Mouse (Mus musculus) heart, embryonic 11.5 days (tissue): ENCODE results near the gene Ttll5. TPM values are rescaled to one million over a fixed set of nuclear protein-coding genes. Genes with fewer than 3 reads are reported as not detected.
A peak's percentile ranks its signal among the peaks of the same experiment; 100 is the strongest.

Experiments used
- ATAC-seq: fragments of 200-750 bp; cut with Nextera tagmentation; replicated peaks from 2 replicates; pipeline ENCODE4 v1.8.0; 2017; ENCODE audit warnings: moderate library complexity; ENCODE audit not compliant: insufficient number of reproducible peaks, low FRiP score, low TSS enrichment
- H3K27ac ChIP-seq: fragments of 300-500 bp; sonication (generic); 2 replicates; pipeline ENCODE4 v1.5.1; 2014; ENCODE audit warnings: mild to moderate bottlenecking, low read depth, low read length
- H3K27me3 ChIP-seq: fragments of 300-500 bp; sonication (generic); 2 replicates; pipeline ENCODE4 v1.6.1; 2014; ENCODE audit warnings: mild to moderate bottlenecking, low read length, mixed read lengths; ENCODE audit not compliant: control insufficient read depth, insufficient read depth
- H3K36me3 ChIP-seq: fragments of 300-500 bp; sonication (generic); 2 replicates; pipeline ENCODE4 v1.6.1; 2014; ENCODE audit warnings: mild to moderate bottlenecking, low read length, moderate library complexity, mixed read lengths; ENCODE audit not compliant: control insufficient read depth, insufficient read depth
- H3K4me1 ChIP-seq: fragments of 300-500 bp; sonication (generic); 2 replicates; pipeline ENCODE4 v1.6.1; 2014; ENCODE audit warnings: low read length; ENCODE audit not compliant: control insufficient read depth, insufficient read depth
- H3K4me2 ChIP-seq: fragments of 300-500 bp; sonication (generic); 2 replicates; pipeline ENCODE4 v1.6.1; 2014; ENCODE audit warnings: mild to moderate bottlenecking, moderate library complexity
- H3K4me3 ChIP-seq: fragments of 300-500 bp; sonication (generic); 2 replicates; pipeline ENCODE4 v1.5.1; 2014; ENCODE audit warnings: low read depth, low read length
- H3K9ac ChIP-seq: fragments of 300-500 bp; sonication (generic); 2 replicates; pipeline ENCODE4 v1.6.1; 2014; ENCODE audit warnings: mild to moderate bottlenecking, low read depth, low read length, moderate library complexity
- H3K9me3 ChIP-seq: fragments of 300-500 bp; sonication (generic); replicated peaks from 2 replicates; pipeline ENCODE4 v1.6.1; 2016; ENCODE audit warnings: low read length; ENCODE audit not compliant: control insufficient read depth
- WGBS: fragments of 180-500 bp; shearing (Covaris S2); extraction: QIAGEN DNeasy Blood & Tissue Kit; methylation state at CpG from one replicate; pipeline ENCODE4 v1.1.7; 2014; ENCODE audit not compliant: insufficient replicate concordance; 5-methylcytosine and 5-hydroxymethylcytosine counted together
- polyA plus RNA-seq: library from polyadenylated mRNA; unstranded; fragments of >200 nt; fragmentation: Nextera tagmentation; extraction: Ambion mirVana; gene quantifications from 2 replicates; pipeline ENCODE4 v1.2.1, GENCODE M21; 2014

The Ttll5 gene
- polyA plus RNA-seq, 1 experiment from 2014 or later = 16.2 TPM

DNA sequence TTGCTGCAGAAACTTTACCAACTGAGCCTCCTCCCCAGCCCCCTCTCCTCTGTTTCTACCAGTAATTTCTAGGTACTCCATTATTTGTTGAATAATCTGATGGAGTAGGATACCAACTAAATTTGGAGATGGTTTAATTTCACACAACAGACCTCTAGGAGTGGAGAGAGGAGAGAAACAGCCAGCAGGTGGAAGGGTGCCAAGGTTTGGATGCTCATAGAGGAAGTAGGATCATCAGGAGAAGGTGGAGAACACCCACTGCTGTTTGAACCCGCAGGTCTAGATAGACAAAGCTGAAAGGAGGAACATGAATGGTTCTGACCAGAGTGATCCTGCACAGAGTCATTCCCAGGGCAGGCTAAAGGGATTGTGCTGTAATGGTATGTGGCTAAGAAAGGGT, 28.9 kb upstream of the Ttll5 start:
- Histone ChIP-seq H3K36me3 (no peaks in the 10 kb centered on the region), H3K9me3 (no peaks in the 10 kb centered on the region), H3K9ac (no peak overlapping the region), H3K27me3 (no peaks in the 10 kb centered on the region), H3K4me3 (no peak overlapping the region), H3K27ac (no peak overlapping the region), H3K4me2 (no peak overlapping the region), H3K4me1 (peaks cover 2% of the 10 kb centered on the region; the same call in 1 of the 2 replicates)
- ATAC-seq = no peak
- WGBS = 82% methylated on average over 1 of the region's 1 CpGs

DNA sequence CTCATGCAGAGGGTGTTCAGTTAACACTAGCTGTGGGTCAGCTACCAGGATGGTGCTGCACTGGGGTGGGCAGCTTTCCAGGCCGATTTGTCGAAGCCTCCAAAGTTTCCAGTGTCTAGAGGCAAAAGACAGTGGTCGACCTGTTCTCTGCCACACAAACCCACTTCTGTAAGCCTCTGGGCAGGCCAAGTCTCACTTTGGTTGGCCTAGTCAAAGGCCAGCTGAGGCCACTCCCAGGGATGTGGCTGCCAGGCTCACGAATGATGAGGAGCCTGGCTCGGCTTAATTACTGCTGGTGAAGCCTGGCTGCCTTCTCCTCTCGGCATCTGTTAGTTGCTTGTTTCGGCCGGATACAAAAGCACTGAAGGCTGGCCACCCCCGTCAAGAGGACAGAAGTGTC, 24.4 kb upstream of the Ttll5 start:
- no peaks in the 10 kb centered on the region for H3K9me3 ChIP-seq
- peaks cover 2% of the 10 kb centered on the region; the same call in 1 of the 2 replicates for H3K4me1 ChIP-seq
- H3K27me3 ChIP-seq = no peaks in the 10 kb centered on the region
- no peak overlapping the region for H3K4me3 ChIP-seq
- no peak overlapping the region for H3K9ac ChIP-seq
- ATAC-seq = no peak
- H3K4me2 ChIP-seq = no peak overlapping the region
- H3K36me3 ChIP-seq = no peaks in the 10 kb centered on the region
- 49% methylated on average over 9 of the region's 9 CpGs for WGBS
- no peak overlapping the region for H3K27ac ChIP-seq

DNA sequence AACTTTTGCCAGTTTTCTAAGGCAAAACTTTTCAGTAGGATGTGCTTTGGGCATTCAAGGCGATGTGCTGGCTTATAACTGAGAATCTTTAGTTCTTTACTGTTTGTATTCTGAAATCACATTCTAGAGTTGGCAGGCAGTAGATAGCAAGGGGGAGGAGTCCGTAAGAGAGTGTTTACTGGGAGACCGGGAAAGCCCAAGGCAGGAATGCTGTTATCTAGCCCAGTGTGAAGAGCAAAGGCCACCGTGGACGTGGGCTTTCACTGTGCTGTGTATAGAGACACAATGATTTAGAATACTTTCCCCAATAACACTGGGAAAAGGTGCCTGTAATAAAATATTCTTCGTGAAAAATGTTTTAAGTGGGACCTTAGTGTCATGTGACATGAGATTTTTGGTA, 14.7 kb upstream of the Ttll5 start:
- no peaks in the 10 kb centered on the region for H3K9me3 ChIP-seq
- peak overlapping the region; percentile 2; the same call in 1 of the 2 replicates for H3K27ac ChIP-seq
- ATAC-seq = 0 out of 2 replicates have a peak, but pooled peaks have one; percentile 28
- no peaks in the 10 kb centered on the region for H3K27me3 ChIP-seq
- H3K4me1 ChIP-seq = peaks cover 20% of the 10 kb centered on the region
- no peak overlapping the region for H3K9ac ChIP-seq
- no peak overlapping the region for H3K4me3 ChIP-seq
- WGBS = 19% methylated on average over 6 of the region's 6 CpGs
- peaks cover 8% of the 10 kb centered on the region; the same call in 1 of the 2 replicates for H3K36me3 ChIP-seq
- H3K4me2 ChIP-seq = no peak overlapping the region

DNA sequence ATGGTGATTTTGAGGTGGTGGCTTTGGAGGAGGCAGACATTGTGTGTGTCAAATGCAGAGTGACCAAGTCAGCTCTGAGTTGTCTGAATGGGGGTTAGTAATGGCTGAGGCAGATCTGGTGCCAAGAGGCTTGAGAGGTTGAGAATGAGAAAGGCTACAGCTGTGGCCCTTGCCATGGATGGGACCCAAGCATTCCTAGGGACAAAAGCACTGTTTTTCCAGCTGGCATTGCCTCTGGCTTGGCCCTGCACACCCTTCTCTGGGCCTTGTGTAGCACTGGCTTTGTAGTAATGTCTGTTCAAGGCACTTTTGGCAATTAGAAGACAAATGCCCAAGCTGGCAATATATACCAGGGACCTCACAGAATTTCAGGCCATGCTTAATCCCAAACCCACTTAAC, 13.5 kb upstream of the Ttll5 start:
- Histone ChIP-seq H3K27ac (no peak overlapping the region), H3K9ac (no peak overlapping the region), H3K4me3 (no peak overlapping the region), H3K27me3 (no peaks in the 10 kb centered on the region), H3K4me1 (peaks cover 20% of the 10 kb centered on the region), H3K4me2 (no peak overlapping the region), H3K36me3 (peaks cover 12% of the 10 kb centered on the region; the same call in 1 of the 2 replicates), H3K9me3 (no peaks in the 10 kb centered on the region)
- no peak for ATAC-seq

- Histone ChIP-seq H3K4me1 (peaks cover 20% of the 10 kb centered on the region), H3K9me3 (no peaks in the 10 kb centered on the region), H3K9ac (no peak overlapping the region), H3K27ac (no peak overlapping the region), H3K36me3 (peaks cover 12% of the 10 kb centered on the region; the same call in 1 of the 2 replicates), H3K4me2 (no peak overlapping the region), H3K4me3 (no peak overlapping the region), H3K27me3 (no peaks in the 10 kb centered on the region)
- no peak for ATAC-seq
- WGBS = 93% methylated on average over 4 of the region's 4 CpGs
These were observed 12.8 kb upstream of the Ttll5 start for GRCm38 (mm10) chr12:85811676-85812075.

GRCm38 (mm10) chr12:85813599-85813998, 10.9 kb upstream of the Ttll5 start:
- H3K27ac ChIP-seq = 0 out of 2 replicates have a peak overlapping the region, but pooled peaks have one; percentile 12
- peaks cover 14% of the 10 kb centered on the region; the same call in 1 of the 2 replicates for H3K36me3 ChIP-seq
- no peaks in the 10 kb centered on the region for H3K27me3 ChIP-seq
- no peak overlapping the region for H3K4me2 ChIP-seq
- no peaks in the 10 kb centered on the region for H3K9me3 ChIP-seq
- 0 out of 2 replicates have a peak, but pooled peaks have one; percentile 43 for ATAC-seq
- H3K4me1 ChIP-seq = peaks cover 20% of the 10 kb centered on the region
- WGBS = 63% methylated on average over 2 of the region's 2 CpGs
- no peak overlapping the region for H3K9ac ChIP-seq
- H3K4me3 ChIP-seq = no peak overlapping the region

GRCm38 (mm10) chr12:85822051-85822450, 2.4 kb upstream of the Ttll5 start:
- ATAC-seq = no peak
- 0 out of 2 replicates have a peak, but pooled peaks cover 2% of the 10 kb centered on the region for H3K36me3 ChIP-seq
- no peak overlapping the region for H3K9ac ChIP-seq
- H3K4me1 ChIP-seq = peaks cover 23% of the 10 kb centered on the region
- 80% methylated on average over 9 of the region's 9 CpGs for WGBS
- H3K27me3 ChIP-seq = no peaks in the 10 kb centered on the region
- H3K4me2 ChIP-seq = no peak overlapping the region
- no peak overlapping the region for H3K27ac ChIP-seq
- H3K4me3 ChIP-seq = no peak overlapping the region
- H3K9me3 ChIP-seq = no peaks in the 10 kb centered on the region

- WGBS = 10% methylated on average over 8 of the region's 8 CpGs
- H3K4me3 ChIP-seq = peak overlapping the region; percentile 68
- H3K9ac ChIP-seq = peak overlapping the region; percentile 80
- no peaks in the 10 kb centered on the region for H3K9me3 ChIP-seq
- peak overlapping the region; percentile 93 for H3K4me2 ChIP-seq
- H3K27ac ChIP-seq = peak overlapping the region; percentile 98
- no peaks in the 10 kb centered on the region for H3K36me3 ChIP-seq
- H3K27me3 ChIP-seq = no peaks in the 10 kb centered on the region
- peaks cover 8% of the 10 kb centered on the region for H3K4me1 ChIP-seq
- no peak for ATAC-seq
These were observed 902 bp downstream of the Ttll5 start for GRCm38 (mm10) chr12:85825361-85825760.

- Histone ChIP-seq H3K27me3 (no peaks in the 10 kb centered on the region), H3K9me3 (no peaks in the 10 kb centered on the region), H3K4me2 (peak overlapping the region; percentile 93), H3K4me3 (peak overlapping the region; percentile 68), H3K4me1 (peaks cover 8% of the 10 kb centered on the region), H3K9ac (no peak overlapping the region), H3K27ac (no peak overlapping the region), H3K36me3 (no peaks in the 10 kb centered on the region)
- ATAC-seq = no peak
- 72% methylated on average over 2 of the region's 2 CpGs for WGBS
These were observed 1.4 kb downstream of the Ttll5 start for GRCm38 (mm10) chr12:85825822-85826221.
